Mouse (Mus musculus): Measurements from ENCODE around the gene Kcnq1. TPM values are rescaled to one million over a fixed set of nuclear protein-coding genes. Genes with fewer than 3 reads are reported as not detected.

Kcnq1 gene
- total RNA-seq, 2 experiments from 2014 or later, result not detected

DNA sequence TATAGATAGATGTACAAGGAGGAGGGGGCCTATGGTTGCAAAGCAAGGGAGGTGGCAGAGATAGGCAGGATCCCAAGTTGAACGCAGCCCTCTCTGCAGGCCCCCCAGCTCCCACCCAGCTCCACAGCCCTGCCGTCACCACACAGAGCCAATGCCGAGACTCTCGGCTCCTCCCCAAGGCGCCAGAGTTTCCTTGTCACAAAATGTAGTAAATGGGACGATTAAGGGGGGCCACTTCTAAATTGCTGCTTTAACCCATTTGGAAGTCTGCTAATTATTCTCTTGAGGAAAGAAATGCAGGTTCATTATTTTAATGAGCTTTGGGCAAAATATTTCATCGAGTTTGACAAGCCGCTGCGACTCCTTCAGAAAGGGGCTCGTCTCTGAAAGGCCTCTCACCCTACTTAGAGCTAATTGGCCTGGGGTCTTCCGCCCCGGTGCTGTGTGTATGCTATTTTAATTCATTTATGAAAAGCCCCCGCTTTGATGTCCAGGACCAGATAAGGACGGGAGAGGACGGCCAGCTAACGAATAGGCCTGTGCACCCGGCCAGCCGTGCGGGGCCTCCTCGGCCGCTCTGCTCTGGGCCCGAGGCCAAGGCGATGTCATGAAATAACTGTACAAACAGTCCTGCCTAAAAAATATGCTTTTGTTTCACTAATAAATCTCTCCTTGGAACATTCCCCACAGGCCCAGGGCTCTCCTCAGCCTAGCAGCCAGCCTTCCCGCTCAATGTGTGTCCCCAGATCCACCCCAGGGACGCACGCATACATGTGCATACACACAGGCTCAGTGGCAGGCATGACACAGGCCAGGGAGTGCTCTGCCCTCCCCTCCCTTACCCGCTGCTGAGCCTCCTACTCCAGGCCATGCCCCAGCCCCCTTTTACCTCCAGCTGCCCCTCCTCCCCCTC, 282.9 kb downstream of the Kcnq1 start:
- ATAC-seq (replicated peaks; ENCODE audit: low FRiP score, poor library complexity, severe bottlenecking), result no peak

DNA sequence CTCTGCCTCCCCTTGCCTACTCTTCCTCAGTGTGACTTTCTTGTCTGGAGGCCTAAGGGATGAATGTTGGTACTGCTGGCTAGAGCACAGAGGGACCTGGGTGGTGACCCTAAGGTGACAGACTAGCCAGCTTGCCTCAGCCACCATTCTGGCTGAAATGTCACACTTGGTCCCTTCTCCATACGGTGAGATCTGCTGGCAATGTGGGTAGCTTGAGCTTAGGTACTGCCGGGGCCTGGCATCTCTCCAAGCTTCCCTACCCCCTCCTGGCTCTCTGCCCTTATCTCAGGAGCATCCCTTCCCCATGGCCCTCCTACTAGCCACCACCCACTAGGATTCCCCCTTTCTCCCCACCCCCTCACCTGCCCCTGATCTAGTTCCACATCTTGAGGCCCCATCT, 283.7 kb downstream of the Kcnq1 start:
- ATAC-seq (replicated peaks; ENCODE audit: low FRiP score, poor library complexity, severe bottlenecking), result no peak

DNA sequence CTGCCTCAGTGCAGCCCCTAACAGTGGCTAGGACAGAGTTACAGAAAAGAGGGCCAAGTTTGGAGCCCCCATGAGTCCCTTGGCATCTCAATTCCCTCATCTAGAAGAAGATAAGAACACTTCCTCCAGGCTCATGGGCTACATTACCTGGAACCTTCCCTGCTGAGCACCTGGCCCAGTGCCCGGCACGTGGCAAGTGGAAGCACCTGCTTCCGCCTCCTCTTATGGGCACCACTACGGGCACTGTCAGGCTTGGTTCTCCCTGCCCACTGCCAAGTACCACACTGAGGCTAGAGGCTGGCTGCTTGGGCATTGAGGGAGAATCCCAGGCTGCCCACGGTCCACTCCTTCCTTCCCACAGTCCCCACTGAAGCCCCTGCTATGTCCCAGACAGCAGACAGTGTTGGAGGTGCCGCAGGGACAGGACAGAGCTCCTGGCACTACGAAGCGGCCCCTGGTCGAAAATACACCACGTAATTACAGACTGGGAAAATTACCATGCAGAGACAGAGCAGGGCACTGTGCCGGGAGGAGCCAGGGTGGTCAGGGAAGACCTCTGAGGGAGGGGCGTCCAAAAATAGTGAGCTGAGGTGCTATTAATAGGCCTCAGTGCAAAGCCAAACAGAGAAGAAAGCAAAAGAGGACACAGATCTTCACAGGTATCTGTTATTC, 284.3 kb downstream of the Kcnq1 start:
- no peak for ATAC-seq (replicated peaks; ENCODE audit: low FRiP score, poor library complexity, severe bottlenecking)

DNA sequence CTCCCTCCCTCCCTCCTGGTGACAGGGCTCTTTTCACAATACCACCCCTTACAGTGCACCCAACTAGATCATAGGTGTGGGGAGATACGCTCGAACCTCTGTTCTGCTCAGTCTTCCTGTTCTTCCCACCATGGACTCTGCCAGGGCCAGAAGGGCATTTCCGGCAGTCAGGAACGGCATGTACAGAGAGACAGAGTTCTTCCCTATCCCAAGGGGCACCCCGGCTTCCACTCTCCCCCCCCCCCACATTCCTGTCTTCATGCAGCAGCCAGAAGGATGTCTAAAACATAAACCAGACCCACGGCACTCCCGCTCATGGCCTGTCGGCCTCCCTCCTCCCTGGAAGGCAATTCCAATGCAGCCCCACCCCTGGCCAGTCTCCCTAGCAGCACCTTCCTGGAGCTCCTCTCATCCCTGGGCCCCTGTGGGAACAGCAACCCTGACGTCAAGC, 289.0 kb downstream of the Kcnq1 start:
- ATAC-seq (replicated peaks; ENCODE audit: low FRiP score, poor library complexity, severe bottlenecking), result no peak

DNA sequence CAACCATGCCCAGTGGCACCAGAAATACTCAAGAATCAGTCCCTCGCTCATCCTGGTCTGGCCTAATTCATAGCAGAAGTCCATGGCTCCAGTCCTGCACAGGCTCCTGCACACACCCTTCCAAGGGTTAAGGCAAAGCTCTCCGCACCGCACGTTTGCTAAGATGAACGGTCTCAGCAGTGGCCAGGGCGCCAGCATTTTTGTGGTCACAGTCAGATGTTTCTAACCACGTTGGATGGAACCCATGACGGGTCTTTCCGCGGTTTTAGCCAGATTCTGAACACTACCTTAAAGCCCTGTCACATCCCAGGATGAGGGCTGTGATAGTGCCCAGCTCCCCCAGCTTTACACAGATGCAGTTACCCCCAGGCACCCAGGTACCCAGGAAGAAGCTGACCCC, 293.6 kb downstream of the Kcnq1 start:
- no peak for ATAC-seq (replicated peaks; ENCODE audit: low FRiP score, poor library complexity, severe bottlenecking)

DNA sequence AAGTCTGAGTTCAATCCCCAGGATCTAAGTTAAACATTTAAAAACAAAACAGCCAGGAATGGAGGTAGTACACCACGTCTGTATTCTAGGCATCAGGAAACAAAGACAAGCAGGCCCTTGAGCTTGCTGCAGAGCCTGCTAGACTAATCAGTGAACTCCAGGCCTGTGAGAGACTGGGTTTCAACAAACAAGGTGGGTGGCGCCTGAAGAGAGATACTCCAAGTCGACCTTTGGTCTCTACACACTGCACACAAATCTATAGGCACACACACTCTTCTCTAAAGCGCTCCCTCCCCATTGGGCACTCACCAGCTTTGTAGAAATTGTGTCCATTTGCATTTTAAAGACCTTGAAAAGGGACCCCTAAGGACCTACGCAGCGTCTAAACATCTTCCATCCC, 294.4 kb downstream of the Kcnq1 start:
- no peak for ATAC-seq (replicated peaks; ENCODE audit: low FRiP score, poor library complexity, severe bottlenecking)

DNA sequence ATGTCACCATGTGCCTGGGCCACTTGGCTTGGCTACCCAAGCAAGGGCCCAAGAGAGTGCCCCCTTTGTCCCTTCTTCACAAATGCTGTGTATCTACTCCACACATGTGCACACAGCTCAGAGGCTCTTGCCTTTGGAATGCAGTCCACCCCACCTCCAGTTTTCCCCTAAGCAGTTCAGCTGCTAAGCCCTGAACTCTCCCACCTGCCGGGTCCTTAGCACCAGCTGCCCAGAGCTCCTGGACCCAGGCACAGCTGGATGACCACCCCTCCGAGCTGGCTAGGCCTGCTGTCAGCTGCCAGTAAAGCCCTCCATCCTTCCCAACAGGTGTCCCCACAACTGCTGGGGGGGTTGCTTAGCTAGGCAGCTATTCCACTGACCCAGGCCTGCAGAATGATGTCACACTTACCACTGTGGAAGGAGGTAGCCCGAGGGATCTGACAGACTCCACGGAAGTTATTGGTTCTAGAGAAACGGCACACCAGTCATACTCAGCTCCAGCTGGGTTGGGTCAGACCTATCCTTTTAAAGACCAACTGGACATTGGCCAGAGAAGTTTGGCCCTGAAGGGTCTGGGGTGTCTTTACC, 295.4 kb downstream of the Kcnq1 start:
- no peak for ATAC-seq (replicated peaks; ENCODE audit: low FRiP score, poor library complexity, severe bottlenecking)

DNA sequence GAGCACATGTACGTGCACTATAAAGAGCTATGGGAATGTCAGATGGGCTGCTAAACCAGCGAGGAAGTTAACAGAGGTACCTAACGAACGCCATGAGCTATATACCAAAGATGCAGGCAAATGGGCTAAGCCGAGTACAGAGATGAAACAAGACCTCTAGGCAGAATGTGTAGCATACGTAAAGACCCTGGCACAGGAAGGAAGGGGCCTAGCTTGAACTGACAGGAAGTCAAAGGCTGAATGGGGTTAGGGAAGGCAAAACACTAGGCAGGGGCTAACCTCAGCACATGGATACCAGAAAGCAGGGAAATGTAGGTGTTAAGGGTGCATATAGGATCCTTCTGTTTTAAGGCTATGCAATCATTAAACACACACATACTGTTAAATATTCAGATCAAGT, 298.1 kb downstream of the Kcnq1 start:
- no peak for ATAC-seq (replicated peaks; ENCODE audit: low FRiP score, poor library complexity, severe bottlenecking)

DNA sequence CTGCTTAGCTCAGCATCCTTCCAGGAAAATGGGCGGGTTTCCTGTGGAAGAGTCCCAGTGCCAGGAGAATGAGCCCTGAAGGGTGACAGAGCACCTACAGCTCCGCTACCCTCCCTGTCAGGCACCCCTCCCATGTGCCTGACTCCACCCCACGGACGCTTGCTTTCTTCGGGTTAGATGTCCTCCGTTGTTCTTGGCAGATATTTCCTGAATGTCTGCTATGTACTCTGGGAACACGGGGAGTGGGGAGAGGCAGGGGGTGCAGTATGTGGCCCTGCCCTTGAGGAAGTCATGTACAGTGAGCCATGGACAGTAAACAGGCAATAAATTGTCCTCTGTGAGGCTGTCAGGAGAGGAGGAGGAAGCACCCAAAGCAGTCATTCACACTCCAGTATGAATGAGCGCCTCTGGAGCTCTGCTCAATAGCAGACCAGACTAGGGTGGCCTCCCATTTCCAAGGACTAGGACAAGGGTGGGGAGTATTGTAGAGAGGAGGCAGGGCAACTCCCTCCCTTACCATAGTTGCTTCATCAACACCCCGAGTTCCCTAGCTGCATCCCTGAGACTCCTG, 301.9 kb downstream of the Kcnq1 start:
- no peak for ATAC-seq (replicated peaks; ENCODE audit: low FRiP score, poor library complexity, severe bottlenecking)

DNA sequence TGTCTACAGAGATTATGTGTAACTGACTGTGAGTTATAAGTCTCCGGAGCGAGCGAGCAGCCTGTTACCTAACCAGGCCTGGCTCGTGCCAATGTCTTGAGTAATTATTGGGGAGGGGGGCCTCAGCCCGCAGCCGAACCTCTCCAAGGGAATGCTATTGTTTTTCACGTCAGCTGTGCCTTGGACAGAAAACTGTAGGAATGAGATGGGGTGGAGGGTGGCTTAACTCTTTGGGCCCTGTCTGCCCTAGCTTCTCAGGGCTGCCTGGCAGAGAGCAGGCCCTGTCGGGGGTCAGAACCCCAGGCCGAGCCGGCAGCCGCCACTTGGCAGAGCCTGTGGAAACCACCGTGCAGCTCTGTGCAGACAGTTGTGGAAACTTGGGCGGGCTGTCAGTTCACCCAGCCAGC, 302.5 kb downstream of the Kcnq1 start:
- ATAC-seq (replicated peaks; ENCODE audit: low FRiP score, poor library complexity, severe bottlenecking), result no peak

DNA sequence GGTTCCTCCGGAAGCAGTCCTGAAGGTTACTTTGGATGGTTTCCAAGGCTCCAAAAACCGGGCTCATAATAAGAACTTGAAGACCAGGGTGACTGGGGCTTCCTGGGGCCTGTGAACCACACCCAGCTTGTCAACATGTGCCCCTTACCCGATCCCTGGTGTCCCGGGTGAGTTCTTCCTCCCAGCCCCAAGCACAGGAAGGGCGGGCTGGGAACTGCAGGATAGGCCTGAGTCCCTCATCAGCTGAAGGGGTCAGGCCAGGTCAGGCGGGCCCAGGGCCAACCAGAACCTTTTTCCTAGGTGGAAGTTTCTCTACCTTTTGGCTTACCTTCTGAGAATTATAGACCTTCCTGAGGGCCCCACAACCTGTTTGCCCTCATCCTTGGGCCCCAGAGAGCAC, 306.4 kb downstream of the Kcnq1 start:
- ATAC-seq (replicated peaks; ENCODE audit: low FRiP score, poor library complexity, severe bottlenecking), result no peak

DNA sequence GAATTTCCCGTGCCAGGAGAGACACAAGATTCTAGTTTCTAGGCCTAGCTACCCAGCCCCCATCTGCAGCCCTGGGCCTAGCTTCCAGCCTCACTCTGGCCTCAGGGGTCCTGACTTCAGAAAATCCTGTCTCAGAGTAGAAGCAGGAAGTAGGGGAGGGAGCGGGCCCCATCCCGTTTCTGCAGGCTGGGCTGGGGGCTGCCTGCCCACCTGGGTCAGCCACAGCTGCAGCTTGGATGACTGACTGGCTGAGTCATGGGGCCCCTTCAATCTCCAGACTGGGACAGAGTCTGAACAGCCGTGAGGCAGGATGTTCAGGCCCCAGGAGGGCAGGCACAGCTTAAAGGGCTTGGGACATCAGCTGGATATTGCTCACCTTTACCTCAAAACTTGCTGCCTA, 308.9 kb downstream of the Kcnq1 start:
- no peak for ATAC-seq (replicated peaks; ENCODE audit: low FRiP score, poor library complexity, severe bottlenecking)

DNA sequence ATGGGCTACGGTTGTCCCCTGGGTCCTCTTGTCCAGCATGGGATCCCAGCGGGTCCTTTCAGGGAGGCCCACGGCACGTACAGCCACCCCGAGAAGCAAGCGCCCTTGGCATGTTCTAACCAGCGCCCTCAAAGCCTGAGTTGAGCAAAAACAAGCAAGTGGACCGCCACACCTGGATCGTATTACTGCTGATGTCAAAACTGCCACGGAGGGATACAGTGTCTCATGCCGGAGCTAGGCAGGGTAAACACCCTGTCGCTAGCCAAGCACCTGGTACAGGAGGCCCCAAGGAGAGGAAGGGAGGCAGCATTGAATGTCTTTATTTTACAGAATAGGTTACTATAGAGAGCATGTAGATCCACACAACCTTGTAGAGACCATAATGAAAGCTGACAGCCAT, 310.2 kb downstream of the Kcnq1 start:
- no peak for ATAC-seq (replicated peaks; ENCODE audit: low FRiP score, poor library complexity, severe bottlenecking)

DNA sequence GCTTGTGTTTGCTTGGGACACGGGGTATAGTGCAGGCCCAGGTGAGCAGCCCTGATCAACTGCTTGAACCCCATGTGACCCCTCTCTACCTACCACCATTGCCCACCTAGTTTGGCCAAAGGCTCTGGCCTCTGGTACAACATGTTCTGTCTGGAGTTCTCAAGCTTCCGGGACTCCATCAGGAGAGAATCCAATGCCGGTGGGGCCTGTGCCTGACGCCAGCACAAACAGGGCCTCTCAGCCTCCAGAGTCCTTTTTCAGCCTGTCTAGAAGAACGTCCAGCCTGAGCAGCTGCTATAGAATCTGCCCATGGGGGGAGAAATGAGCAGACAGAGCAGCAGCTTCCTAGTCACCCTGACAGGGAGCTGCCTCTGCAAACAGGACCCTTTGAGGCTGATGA, 311.7 kb downstream of the Kcnq1 start:
- ATAC-seq (replicated peaks; ENCODE audit: low FRiP score, poor library complexity, severe bottlenecking), result no peak

DNA sequence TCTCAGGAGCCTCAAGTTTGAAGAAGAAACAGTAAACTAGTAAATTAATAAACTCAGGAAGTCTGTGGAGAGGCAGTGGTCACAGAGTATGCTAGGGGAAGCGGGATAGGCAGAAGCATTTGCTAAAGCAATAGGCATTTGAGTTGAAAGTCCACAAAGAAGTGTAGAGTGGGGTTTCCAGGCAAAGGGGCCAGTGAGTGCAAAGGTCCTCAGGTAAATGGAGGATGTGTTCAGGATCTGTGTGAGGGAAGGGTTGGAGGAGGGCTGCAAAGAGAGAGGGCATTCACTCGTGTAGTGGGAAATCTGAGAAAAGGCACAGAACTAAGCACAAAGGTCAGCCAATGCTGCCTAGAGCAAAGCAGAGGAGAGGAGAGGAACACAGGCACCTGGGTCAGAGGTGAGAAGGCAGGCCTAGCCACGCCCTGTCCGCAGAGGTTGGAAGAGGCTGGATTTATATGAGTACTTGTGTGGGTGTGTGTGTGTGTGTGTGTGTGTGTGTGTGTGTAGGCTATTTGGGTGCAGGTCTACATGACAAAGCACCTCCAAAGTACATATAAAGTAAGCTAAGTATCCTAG, 313.5 kb downstream of the Kcnq1 start:
- ATAC-seq (replicated peaks; ENCODE audit: low FRiP score, poor library complexity, severe bottlenecking), result no peak

DNA sequence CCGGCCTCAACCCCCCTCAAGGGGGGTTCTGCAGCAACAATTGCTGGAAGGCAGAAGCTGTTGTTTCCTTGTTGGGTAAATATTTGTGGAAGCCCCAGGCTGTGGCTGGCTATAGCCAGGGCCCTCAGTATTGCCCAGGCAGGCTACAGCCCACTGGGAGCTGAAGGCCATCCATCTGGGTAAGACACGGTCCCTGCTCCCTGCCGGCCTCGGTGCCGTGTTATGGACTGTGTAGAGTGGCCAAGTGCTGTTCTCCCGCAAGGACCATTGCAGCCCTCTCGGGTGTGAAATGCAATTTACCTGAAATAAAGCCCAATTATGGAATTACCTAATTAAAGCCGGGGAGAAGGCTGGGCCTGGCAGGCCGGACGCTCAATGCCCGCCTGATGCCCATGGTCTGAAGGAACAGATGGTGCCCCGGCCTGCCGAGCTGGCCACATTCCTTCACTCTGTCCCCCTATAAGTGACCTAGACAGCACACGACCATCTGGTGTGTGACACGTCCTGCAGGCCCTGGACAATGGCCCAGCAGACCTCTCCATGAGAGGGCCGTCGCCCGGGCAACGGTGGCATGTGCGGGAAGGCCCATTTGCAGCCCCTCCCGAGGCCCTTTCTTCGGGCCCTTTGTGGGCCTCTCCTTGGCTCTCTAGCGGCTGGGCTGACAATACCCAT, 322.1 kb downstream of the Kcnq1 start:
- no peak for ATAC-seq (replicated peaks; ENCODE audit: low FRiP score, poor library complexity, severe bottlenecking)

DNA sequence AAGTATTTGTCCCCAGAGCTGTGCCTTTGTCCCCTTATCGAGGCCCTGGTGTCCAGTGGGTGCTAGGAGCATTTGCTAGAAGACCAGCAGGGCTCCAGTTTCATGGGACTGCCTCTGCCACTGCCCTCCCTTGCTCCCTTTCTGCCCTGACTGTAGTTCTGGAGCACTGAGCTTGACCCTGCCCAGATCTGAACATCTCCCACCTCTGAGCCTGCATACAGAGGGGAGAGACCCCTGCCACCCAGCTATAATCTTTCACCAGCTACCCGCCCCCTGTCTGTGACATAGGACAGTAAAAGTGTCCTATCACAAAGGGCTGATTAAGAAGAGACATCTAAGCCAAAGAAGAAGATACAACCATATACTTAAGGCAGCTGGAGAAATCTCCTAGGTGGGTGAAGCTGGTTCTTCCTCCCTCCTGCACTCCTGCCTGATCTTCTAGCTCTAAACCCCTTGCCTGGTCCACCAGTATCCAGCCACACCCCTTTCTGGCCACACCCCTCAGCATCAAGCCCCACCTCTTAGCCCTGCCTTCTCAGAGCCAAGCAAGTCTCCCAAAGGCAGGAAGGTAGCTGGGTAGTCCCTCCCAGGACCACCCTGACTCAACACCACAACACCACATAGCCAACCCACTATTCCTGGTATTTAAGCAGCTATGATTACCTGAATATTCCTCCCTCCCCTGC, 322.8 kb downstream of the Kcnq1 start:
- no peak for ATAC-seq (replicated peaks; ENCODE audit: low FRiP score, poor library complexity, severe bottlenecking)

DNA sequence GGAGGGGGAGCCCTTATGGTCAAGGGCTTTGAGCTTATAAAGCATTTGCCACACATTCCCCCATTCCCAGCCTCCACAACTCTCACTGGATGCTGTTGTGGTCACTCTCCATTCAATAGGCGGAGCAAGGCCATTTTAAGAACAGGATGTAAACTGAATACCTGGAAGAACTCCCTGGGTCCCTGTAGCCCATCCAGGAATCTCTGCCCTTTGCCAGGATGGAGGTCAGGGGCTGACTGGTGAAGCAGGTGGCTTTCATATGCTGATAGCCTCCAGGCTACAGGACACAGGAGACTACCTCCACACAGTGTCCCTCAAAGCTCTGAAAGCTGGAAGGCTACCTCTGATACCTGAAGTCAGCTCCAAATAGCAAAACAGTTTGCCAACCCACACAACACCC, 326.5 kb downstream of the Kcnq1 start:
- no peak for ATAC-seq (replicated peaks; ENCODE audit: low FRiP score, poor library complexity, severe bottlenecking)

DNA sequence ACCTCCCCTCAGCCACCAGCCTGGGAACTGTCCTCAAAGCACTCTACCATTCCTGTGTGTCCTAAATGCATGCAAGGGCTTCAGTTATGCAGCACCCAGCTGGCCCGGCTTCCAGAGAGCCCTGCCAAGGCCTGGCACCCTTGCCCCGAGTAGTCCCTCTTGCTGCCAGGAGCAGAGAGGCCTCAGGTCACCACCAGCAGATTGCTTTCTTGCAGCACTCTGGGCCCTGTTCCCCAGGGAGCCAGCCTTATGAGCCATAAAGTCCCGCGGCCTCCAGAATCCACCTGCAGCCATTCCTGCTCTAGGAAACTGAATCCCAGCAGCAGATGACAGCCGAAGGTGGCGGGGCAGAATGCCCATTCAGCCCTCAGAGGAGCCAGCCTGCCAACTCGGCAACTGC, 327.2 kb downstream of the Kcnq1 start:
- no peak for ATAC-seq (replicated peaks; ENCODE audit: low FRiP score, poor library complexity, severe bottlenecking)

Measured in erythroid progenitor cell, adult 5-6 weeks (primary cell).